Mouse (Mus musculus) MEL (cell line): ENCODE measurements around the gene Atp5h.

Source experiments
- CTCF ChIP-seq, 3 experiments: IDR thresholded peaks in 2 of 3; conservative IDR thresholded peaks in 1 of 3; 2 replicates each; pipeline ENCODE4 v1.5.1; 2011 to 2012; ENCODE audit warnings: low read length in 3 of 3, low read depth in 2 of 3, mild to moderate bottlenecking in 2 of 3, improper control_type of control experiment in 1 of 3, inconsistent platforms in 1 of 3, mixed read lengths in 1 of 3, moderate library complexity in 1 of 3; ENCODE audit not compliant: control insufficient read depth in 1 of 3, insufficient read depth in 1 of 3, poor library complexity in 1 of 3, severe bottlenecking in 1 of 3
- E2F4 ChIP-seq: IDR thresholded peaks from 2 replicates; pipeline ENCODE4 v1.6.1; 2011; ENCODE audit warnings: low read depth, low read length, improper control_type of control experiment, borderline replicate concordance
- ELF1 ChIP-seq: IDR thresholded peaks from 2 replicates; pipeline ENCODE4 v1.6.1; 2014; ENCODE audit warnings: low read depth, mild to moderate bottlenecking, inconsistent platforms, low read length, improper control_type of control experiment, moderate library complexity
- EP300 ChIP-seq, 2 experiments: IDR thresholded peaks; 2 replicates each; pipeline ENCODE4 v1.6.1; 2011; ENCODE audit warnings: improper control_type of control experiment in 2 of 2, low read length in 2 of 2, low read depth in 1 of 2, mild to moderate bottlenecking in 1 of 2
- HCFC1 ChIP-seq: IDR thresholded peaks from 2 replicates; pipeline ENCODE4 v1.6.1; 2012; ENCODE audit warnings: low read depth, mild to moderate bottlenecking, inconsistent platforms, low read length, improper control_type of control experiment, moderate library complexity
- JUND ChIP-seq: IDR thresholded peaks from 2 replicates; pipeline ENCODE4 v1.6.1; 2011; ENCODE audit warnings: low read depth, mild to moderate bottlenecking, improper control_type of control experiment, low read length
- MAFK ChIP-seq: IDR thresholded peaks from 2 replicates; pipeline ENCODE4 v1.6.1; 2011; ENCODE audit warnings: low read depth, mild to moderate bottlenecking, low read length, improper control_type of control experiment, borderline replicate concordance
- MAZ ChIP-seq: IDR thresholded peaks from 2 replicates; pipeline ENCODE4 v1.6.1; 2012; ENCODE audit warnings: low read depth, mild to moderate bottlenecking, inconsistent platforms, low read length, improper control_type of control experiment
- POLR2A ChIP-seq, 2 experiments: IDR thresholded peaks; 2 replicates each; pipeline ENCODE4 v1.6.1; 2011 to 2012; ENCODE audit warnings: low read length in 2 of 2, mild to moderate bottlenecking in 2 of 2, control low read depth in 1 of 2, improper control_type of control experiment in 1 of 2, low read depth in 1 of 2, moderate library complexity in 1 of 2; ENCODE audit not compliant: control insufficient read depth in 1 of 2, insufficient read depth in 1 of 2, poor library complexity in 1 of 2
- SMC3 ChIP-seq: IDR thresholded peaks from 2 replicates; pipeline ENCODE4 v1.6.1; 2011; ENCODE audit warnings: low read depth, low read length, improper control_type of control experiment
- USF2 ChIP-seq, 2 experiments: IDR thresholded peaks; 2 replicates each; pipeline ENCODE4 v1.6.1; 2011 to 2012; ENCODE audit warnings: improper control_type of control experiment in 2 of 2, low read length in 2 of 2, borderline replicate concordance in 1 of 2, inconsistent platforms in 1 of 2, low read depth in 1 of 2, mild to moderate bottlenecking in 1 of 2; ENCODE audit not compliant: insufficient read depth in 1 of 2
- ZNF384 ChIP-seq: IDR thresholded peaks from 2 replicates; pipeline ENCODE4 v1.6.1; 2012; ENCODE audit warnings: low read depth, mild to moderate bottlenecking, inconsistent platforms, low read length, improper control_type of control experiment

- TF ChIP-seq ZNF384 = no peak
- TF ChIP-seq CTCF (IDR thresholded peaks at IDR 0.05 in 2 of 3, conservative IDR thresholded peaks at IDR 0.05 in 1 of 3; ENCODE audit: control insufficient read depth in 1 of 3, insufficient read depth in 1 of 3, low read depth in 2 of 3, low read length in 3 of 3, poor library complexity in 1 of 3, severe bottlenecking in 1 of 3) = no peak
- no peak for TF ChIP-seq JUND
- TF ChIP-seq EP300 (IDR thresholded peaks at IDR 0.05; ENCODE audit: low read depth in 1 of 2, low read length in 2 of 2) = no peak
- no peak for TF ChIP-seq USF2 (IDR thresholded peaks at IDR 0.05; ENCODE audit: borderline replicate concordance in 1 of 2, insufficient read depth in 1 of 2, low read depth in 1 of 2, low read length in 2 of 2)
- TF ChIP-seq MAZ = no peak
- TF ChIP-seq SMC3 = no peak
- no peak for TF ChIP-seq POLR2A (IDR thresholded peaks at IDR 0.05; ENCODE audit: control insufficient read depth in 1 of 2, insufficient read depth in 1 of 2, low read depth in 1 of 2, low read length in 2 of 2, poor library complexity in 1 of 2)
- TF ChIP-seq ELF1 = no peak
- TF ChIP-seq HCFC1 = no peak
- no peak for TF ChIP-seq MAFK
- TF ChIP-seq E2F4 = no peak
Observed at GRCm38 (mm10) chr11:115429307-115429706, 9.5 kb upstream of the Atp5h start.
